Mouse (Mus musculus) right cerebral cortex, adult 18-20 months (tissue): ENCODE measurements at regions not wholly inside any gene's neighbourhood (a gene's known extent, or its start where the extent isn't known, plus 50 kb on each side); places are given as distances from the start of the nearest gene placed in this dataset.

ENCODE experiments used
- DNase-seq: peaks from one replicate; pipeline ENCODE4 v3.0.0; 2022; ENCODE audit warnings: mixed read lengths

DNA sequence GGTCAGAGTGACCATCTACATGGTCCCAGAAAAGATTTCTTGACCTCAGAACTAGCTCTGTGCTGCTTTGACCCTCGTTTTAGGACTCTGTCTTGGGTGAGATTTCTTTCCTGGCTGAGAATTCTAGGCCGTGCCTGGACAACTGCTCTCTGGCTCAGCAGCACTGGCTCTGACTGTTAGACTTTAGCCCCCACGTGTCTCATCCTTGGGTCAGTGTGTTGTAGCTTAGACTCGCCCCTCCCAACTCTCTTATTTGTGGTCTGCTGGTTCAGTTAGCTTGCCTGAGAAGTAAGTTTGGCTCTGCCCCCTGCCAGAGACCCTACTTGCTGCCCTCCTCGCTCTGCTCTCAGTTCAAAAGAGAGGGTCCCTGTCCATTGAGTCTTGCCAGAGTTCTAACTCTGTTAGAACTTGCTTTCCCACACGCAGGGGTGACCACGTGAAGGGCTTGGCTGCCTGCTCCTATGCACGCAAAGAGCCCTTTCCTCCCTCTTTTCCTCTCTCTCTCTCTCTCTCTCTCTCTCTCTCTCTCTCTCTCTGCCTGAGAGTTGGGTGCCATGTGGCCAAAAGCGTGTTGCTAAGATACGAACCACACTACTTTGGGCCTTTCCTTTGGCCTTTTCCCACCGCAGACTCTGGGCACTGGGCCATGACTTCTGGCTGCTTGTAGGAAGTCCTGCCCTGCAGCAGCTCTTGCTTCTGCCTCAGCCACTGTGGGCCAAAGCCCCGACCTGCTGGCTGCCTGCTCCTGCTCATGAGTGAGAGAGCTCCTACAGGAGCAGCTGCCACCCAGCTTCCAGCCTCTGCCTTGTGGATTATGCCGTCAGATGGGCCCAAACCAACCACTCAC lies 344.2 kb upstream of the Amot start:
- DNase-seq = peak; percentile 9

DNA sequence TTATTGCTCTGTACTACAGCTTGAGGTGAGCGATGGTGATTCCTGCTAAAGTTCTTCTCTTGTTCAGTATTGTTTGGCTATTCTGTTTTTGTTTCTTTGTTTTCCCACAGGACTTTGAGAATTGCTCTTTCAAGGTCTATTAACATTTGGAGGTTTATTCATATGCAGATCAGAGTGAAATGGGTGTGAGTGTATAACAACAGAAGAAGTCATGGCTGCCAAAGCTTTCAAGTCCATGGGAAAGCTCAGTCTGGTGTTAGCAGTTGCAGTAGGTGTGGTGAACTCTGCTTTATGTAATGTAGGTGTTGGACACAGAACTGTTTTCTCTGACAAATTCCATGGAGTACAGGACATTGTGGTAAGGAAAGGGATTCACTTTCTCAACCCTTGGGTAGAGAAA lies 328.1 kb upstream of the Amot start:
- no peak for DNase-seq

DNA sequence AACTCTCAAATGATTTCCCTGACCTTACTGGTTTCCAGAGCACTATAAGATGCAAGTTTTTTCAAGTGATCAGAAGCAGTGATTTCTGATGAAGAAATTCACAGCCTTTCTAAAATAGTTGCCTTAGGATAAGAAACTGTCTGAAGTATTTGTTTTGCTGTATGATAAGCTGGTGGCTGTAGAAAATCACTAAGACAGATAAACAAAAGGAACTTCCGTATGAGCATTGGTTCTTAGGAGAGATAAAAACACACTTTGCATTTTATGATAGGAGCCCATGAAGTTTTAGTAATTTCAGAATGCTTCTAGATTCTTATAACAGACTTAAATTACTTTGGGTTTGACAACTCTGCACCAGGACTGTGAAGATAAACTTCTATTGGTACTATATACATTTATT lies 308.0 kb upstream of the Amot start:
- DNase-seq = no peak
